Mouse (Mus musculus): ENCODE results near the gene Tnr.

DNA sequence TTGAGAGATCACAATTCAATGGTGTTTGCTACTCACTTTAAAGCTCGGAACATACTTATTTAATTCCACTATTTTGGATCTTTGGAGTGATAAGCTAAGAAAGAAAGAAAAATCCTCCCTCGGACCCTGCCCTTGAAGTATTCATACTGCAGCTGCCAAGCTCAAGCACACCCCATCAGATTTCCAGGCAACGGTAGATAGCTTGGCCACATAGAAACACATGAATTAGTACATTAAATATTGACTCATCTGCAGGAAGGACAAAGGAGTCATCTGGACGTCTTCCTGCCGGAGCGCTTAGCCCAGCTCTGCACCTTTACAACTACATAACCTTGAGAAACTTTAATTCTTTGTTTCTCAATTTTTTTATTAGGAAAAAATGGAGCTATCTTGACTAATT is 205.7 kb downstream of the Tnr start:
- TF ChIP-seq CTCF (IDR thresholded peaks at IDR 0.05): no peak
- TF ChIP-seq POLR2A (IDR thresholded peaks at IDR 0.05; ENCODE audit: insufficient read depth, low read depth, low read length): no peak
- no peak for TF ChIP-seq EP300 (IDR thresholded peaks at IDR 0.05; ENCODE audit: insufficient read depth, low read depth, low read length)
